Mouse (Mus musculus) thymus, adult 2 months (tissue): ENCODE measurements around the gene 1500009L16Rik. TPM values are rescaled to one million over a fixed set of nuclear protein-coding genes. Genes with fewer than 3 reads are reported as not detected.

ENCODE experiments used
- DNase-seq: peaks from one replicate; pipeline ENCODE4 v3.0.0; 2021
- H3K27ac ChIP-seq: fragments of 200-500 bp; 2 replicates; pipeline ENCODE4 v1.5.1; 2012; ENCODE audit warnings: low read length, control low read depth; ENCODE audit not compliant: control insufficient read depth, insufficient read depth
- H3K27me3 ChIP-seq: fragments of 200-500 bp; 2 replicates; pipeline ENCODE4 v1.6.1; 2012; ENCODE audit warnings: mild to moderate bottlenecking, low read length, moderate library complexity, mixed read lengths; ENCODE audit not compliant: control insufficient read depth, insufficient read depth
- H3K36me3 ChIP-seq: fragments of 200-500 bp; 2 replicates; pipeline ENCODE4 v1.6.1; 2012; ENCODE audit warnings: mild to moderate bottlenecking, low read length, moderate library complexity; ENCODE audit not compliant: control insufficient read depth, insufficient read depth
- H3K4me1 ChIP-seq: fragments of 200-500 bp; replicated peaks from 2 replicates; pipeline ENCODE4 v1.6.1; 2012; ENCODE audit warnings: low read length; ENCODE audit not compliant: control insufficient read depth, insufficient read depth
- H3K4me3 ChIP-seq: fragments of 200-500 bp; 2 replicates; pipeline ENCODE4 v1.5.1; 2012; ENCODE audit warnings: mild to moderate bottlenecking, low read length, control low read depth, moderate library complexity; ENCODE audit not compliant: control insufficient read depth, insufficient read depth
- CTCF ChIP-seq: fragments of 200-500 bp; IDR thresholded peaks from 2 replicates; pipeline ENCODE4 v1.5.1; 2012; ENCODE audit warnings: mild to moderate bottlenecking, control low read depth, low read length, moderate library complexity, borderline replicate concordance; ENCODE audit not compliant: control insufficient read depth, poor library complexity, insufficient read depth; ENCODE audit errors: extremely low read depth
- POLR2A ChIP-seq: fragments of 200-500 bp; IDR thresholded peaks from 2 replicates; pipeline ENCODE4 v1.6.1; 2012; ENCODE audit warnings: mild to moderate bottlenecking, low read length, control low read depth, moderate library complexity; ENCODE audit not compliant: control insufficient read depth, poor library complexity, insufficient read depth; ENCODE audit errors: extremely low read depth
- WGBS: fragments of 180-500 bp; shearing (Covaris S2); methylation state at CpG from one replicate; pipeline ENCODE4 v1.1.7; 2018; 5-methylcytosine and 5-hydroxymethylcytosine counted together
- polyA plus RNA-seq: library from polyadenylated mRNA; depleted of rRNA; stranded (reverse); fragments of >200 nt; gene quantifications from 2 replicates; pipeline ENCODE4 v1.2.3, GENCODE M21; 2012

1500009L16Rik gene
- polyA plus RNA-seq, 1 experiment = 14.5 TPM

- no peak overlapping the region for H3K27ac ChIP-seq
Observed at GRCm38 (mm10) chr10:83711769-83712168, 10.9 kb upstream of the 1500009L16Rik start.

GRCm38 (mm10) chr10:83718855-83719474, 3.7 kb upstream of the 1500009L16Rik start:
- peak overlapping the region; percentile 56; the same call in 1 of the 2 replicates for H3K27ac ChIP-seq
- H3K4me3 ChIP-seq = no peak overlapping the region
- WGBS = 10% methylated on average over 12 of the region's 12 CpGs
- TF ChIP-seq CTCF = no peak
- no peak for TF ChIP-seq POLR2A
- H3K27me3 ChIP-seq = no peaks in the 10 kb centered on the region; the same call in 1 of the 2 replicates
- H3K36me3 ChIP-seq = no peaks in the 10 kb centered on the region
- DNase-seq = peak; percentile 14
- peaks cover 34% of the 10 kb centered on the region for H3K4me1 ChIP-seq

More at GRCm38 (mm10) chr10:83711769-83712168, 10.9 kb upstream of the 1500009L16Rik start:
- TF ChIP-seq CTCF (no peak), POLR2A (no peak)
- H3K4me1 ChIP-seq = peaks cover 8% of the 10 kb centered on the region
- WGBS = 91% methylated on average over 10 of the region's 10 CpGs
- H3K27me3 ChIP-seq = no peaks in the 10 kb centered on the region
- no peak overlapping the region for H3K4me3 ChIP-seq
- DNase-seq = no peak
- no peaks in the 10 kb centered on the region for H3K36me3 ChIP-seq

DNA sequence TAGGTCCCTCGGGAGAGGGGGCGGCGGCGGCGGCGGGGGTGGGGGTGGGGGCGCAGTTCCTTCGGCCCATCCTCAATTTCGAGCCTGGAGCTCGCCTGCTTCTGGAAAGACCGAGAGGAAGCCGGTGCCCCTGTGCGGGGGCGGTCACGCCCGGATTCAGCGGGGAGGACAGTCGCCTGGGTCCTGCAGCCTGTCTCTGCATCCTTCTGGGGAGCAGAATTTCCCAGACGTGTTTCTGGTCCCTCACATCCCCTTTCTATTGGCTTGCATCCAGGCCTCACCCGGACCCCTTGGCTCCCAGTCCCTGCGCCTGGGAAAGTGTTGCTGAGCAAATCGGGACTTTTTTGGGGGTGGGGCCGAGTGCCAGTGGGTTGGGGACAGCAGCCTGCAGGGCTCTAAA, 390 bp downstream of the 1500009L16Rik start:
- Histone ChIP-seq H3K27me3 (no peaks in the 10 kb centered on the region; the same call in 1 of the 2 replicates), H3K4me3 (peak overlapping the region; percentile 72), H3K4me1 (peaks cover 37% of the 10 kb centered on the region), H3K27ac (no peak overlapping the region), H3K36me3 (no peaks in the 10 kb centered on the region)
- TF ChIP-seq POLR2A = no peak
- TF ChIP-seq CTCF = no peak
- WGBS = under 1% methylated on average over 23 of the region's 23 CpGs
- peak; percentile 33 for DNase-seq

- H3K36me3 ChIP-seq = no peaks in the 10 kb centered on the region
- TF ChIP-seq POLR2A (no peak), CTCF (peak; percentile 72; the same call in 1 of the 2 replicates)
- no peaks in the 10 kb centered on the region; the same call in 1 of the 2 replicates for H3K27me3 ChIP-seq
- WGBS = 91% methylated on average over 15 of the region's 15 CpGs
- no peak overlapping the region for H3K27ac ChIP-seq
- no peak for DNase-seq
- H3K4me1 ChIP-seq = peaks cover 32% of the 10 kb centered on the region
- H3K4me3 ChIP-seq = no peak overlapping the region
Observed at GRCm38 (mm10) chr10:83724351-83725059, 1.8 kb downstream of the 1500009L16Rik start.

DNA sequence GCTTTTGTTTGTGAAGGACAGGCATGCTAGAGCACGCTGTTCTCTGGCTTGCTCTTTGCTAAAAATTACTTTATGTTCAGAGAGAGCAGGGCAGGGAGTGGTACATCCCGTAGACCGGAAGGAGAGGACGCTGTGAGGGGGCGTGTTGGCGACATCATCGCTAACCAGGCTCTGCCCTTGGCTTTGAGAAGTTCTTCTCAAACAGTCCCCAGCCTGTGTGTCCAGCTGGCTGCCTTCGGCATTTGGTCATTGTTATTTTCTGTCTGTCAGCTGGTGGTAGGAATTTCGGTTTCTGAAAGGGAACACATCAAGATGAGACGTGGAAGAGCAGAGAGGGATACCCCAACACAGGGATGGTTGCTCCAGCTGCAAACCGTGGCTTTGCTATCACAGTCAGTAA, 3.5 kb downstream of the 1500009L16Rik start:
- TF ChIP-seq CTCF (no peak), POLR2A (no peak)
- Histone ChIP-seq H3K36me3 (no peaks in the 10 kb centered on the region), H3K4me1 (peaks cover 24% of the 10 kb centered on the region), H3K4me3 (no peak overlapping the region), H3K27me3 (no peaks in the 10 kb centered on the region; the same call in 1 of the 2 replicates), H3K27ac (no peak overlapping the region)
- WGBS = 87% methylated on average over 11 of the region's 11 CpGs
- DNase-seq = no peak

GRCm38 (mm10) chr10:83727846-83728245, 5.2 kb downstream of the 1500009L16Rik start:
- no peaks in the 10 kb centered on the region; the same call in 1 of the 2 replicates for H3K27me3 ChIP-seq
- 59% methylated on average over 5 of the region's 5 CpGs for WGBS
- no peak for TF ChIP-seq POLR2A
- no peak for TF ChIP-seq CTCF

More at GRCm38 (mm10) chr10:83727846-83728245, 5.2 kb downstream of the 1500009L16Rik start:
- Histone ChIP-seq H3K4me3 (no peak overlapping the region), H3K27ac (no peak overlapping the region), H3K4me1 (peaks cover 16% of the 10 kb centered on the region), H3K36me3 (no peaks in the 10 kb centered on the region)
- no peak for DNase-seq
